Mouse (Mus musculus): Measurements from ENCODE around the gene Fmo5. TPM values are rescaled to one million over a fixed set of nuclear protein-coding genes. Genes with fewer than 3 reads are reported as not detected.
A peak's percentile ranks its signal among the peaks of the same experiment; 100 is the strongest.

Fmo5 gene
- polyA plus RNA-seq, 1 experiment from 2014 or later, result 1.9 TPM

DNA sequence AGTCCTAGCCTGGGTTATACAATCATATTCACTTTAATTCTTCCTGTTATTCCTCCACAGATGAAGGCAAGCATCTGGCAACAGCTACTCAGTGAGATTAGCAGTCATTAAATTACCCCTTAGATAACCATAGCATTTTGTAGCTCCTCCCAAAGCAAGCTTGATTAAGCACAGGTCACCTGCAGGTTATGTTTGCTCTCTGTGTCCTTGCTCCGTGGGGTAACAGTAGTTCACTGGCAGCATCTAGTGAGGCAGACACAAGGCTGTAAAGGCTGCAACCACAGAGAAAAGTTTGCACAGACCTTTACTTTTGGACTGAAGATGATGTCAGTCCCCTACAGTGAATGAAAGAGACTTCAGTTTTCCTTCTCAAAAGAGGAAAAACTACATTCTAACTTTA lies 13.4 kb upstream of the Fmo5 start:
- H3K9me3 ChIP-seq, result no peaks in the 10 kb centered on the region
- H3K27me3 ChIP-seq (ENCODE audit: insufficient read depth, poor library complexity, severe bottlenecking), result no peaks in the 10 kb centered on the region
- no peaks in the 10 kb centered on the region for H3K4me1 ChIP-seq
- no peak overlapping the region for H3K4me3 ChIP-seq
- WGBS, result 33% methylated on average over 1 of the region's 1 CpGs
- no peak overlapping the region for H3K27ac ChIP-seq
- peak; percentile 28 for DNase-seq (ENCODE audit: low spot score)
- H3K36me3 ChIP-seq, result no peaks in the 10 kb centered on the region

DNA sequence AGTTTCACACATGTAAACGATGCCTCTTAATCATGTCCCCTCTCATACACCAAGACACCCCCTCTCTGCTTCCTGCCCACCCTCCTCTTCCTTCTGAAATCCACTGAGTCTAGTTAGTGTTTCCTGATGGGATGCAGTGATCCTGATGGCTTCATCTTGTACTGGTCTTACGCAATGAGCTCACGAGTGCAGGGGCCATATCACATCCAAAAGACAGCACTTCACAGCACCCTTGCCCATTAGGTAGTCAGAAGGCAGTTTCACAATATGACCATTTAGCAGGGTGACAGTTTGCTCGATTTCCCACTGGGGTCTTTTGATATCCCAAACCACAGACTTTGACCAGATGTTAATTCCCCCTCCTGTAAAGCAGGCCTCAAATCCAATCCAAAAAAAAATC lies 12.7 kb upstream of the Fmo5 start:
- 79% methylated on average over 4 of the region's 4 CpGs for WGBS
- Histone ChIP-seq H3K4me3 (no peak overlapping the region), H3K27me3 (ENCODE audit: insufficient read depth, poor library complexity, severe bottlenecking) (no peaks in the 10 kb centered on the region), H3K27ac (no peak overlapping the region), H3K36me3 (no peaks in the 10 kb centered on the region), H3K9me3 (no peaks in the 10 kb centered on the region), H3K4me1 (no peaks in the 10 kb centered on the region)
- DNase-seq (ENCODE audit: low spot score), result peak; percentile 47

DNA sequence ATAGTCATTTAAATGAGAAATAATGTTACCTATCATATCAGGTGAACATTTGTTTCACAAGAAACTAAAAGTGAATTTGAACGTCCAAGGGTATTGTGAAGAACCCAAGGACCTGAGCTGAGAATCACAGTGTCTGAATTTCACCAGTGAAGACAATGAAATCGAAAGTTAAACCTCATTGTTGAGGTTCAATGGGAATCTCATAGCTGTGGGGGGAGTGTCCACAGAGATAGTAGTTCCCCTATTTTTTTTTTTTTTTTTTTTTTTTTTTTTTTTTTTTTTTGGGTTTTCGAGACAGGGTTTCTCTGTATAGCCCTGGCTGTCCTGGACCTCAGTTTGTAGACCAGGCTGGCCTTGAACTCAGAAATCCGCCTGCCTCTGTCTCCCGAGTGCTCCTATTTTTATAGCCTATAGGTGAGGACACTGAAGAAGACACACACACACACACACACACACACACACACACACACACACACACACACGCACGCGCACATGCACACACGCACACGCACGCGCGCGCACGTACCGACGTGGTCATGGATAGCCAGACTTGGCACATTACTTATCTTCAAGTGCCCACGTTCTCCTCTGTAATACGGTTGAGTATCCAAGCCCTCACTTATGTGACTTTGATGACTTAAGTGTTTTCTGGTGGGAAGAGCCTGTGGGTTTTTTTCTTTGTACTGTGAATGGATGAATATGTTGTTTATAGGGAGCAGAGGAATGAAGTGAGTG lies 11.3 kb upstream of the Fmo5 start:
- H3K4me1 ChIP-seq, result no peaks in the 10 kb centered on the region
- H3K4me3 ChIP-seq, result no peak overlapping the region
- no peaks in the 10 kb centered on the region for H3K36me3 ChIP-seq
- 90% methylated on average over 18 of the region's 19 CpGs for WGBS
- DNase-seq (ENCODE audit: low spot score), result no peak
- H3K27ac ChIP-seq, result no peak overlapping the region
- no peaks in the 10 kb centered on the region for H3K9me3 ChIP-seq
- H3K27me3 ChIP-seq (ENCODE audit: insufficient read depth, poor library complexity, severe bottlenecking), result no peaks in the 10 kb centered on the region

DNA sequence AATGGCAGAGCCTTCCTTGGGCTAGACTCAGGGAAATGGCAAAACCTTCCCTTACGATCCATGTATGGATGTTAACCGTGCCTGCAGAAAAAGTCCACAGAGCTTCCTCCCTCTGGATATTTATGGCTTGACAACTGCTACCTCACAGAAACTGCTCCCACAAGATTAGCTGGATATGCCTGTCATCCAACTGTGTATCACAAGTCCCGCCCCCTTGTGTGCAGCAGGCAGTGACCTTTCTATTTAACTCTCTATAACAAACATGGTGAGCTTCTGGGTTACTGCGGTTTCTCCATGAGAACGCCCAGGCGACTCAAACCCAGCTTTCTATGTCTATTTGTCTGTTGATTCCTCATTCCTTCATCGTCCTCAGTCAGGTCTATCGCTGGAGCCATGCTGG lies 10.7 kb upstream of the Fmo5 start:
- 81% methylated on average over 8 of the region's 8 CpGs for WGBS
- no peaks in the 10 kb centered on the region for H3K36me3 ChIP-seq
- H3K4me1 ChIP-seq, result no peaks in the 10 kb centered on the region
- no peaks in the 10 kb centered on the region for H3K9me3 ChIP-seq
- H3K27ac ChIP-seq, result no peak overlapping the region
- H3K27me3 ChIP-seq (ENCODE audit: insufficient read depth, poor library complexity, severe bottlenecking), result no peaks in the 10 kb centered on the region
- H3K4me3 ChIP-seq, result no peak overlapping the region
- no peak for DNase-seq (ENCODE audit: low spot score)

DNA sequence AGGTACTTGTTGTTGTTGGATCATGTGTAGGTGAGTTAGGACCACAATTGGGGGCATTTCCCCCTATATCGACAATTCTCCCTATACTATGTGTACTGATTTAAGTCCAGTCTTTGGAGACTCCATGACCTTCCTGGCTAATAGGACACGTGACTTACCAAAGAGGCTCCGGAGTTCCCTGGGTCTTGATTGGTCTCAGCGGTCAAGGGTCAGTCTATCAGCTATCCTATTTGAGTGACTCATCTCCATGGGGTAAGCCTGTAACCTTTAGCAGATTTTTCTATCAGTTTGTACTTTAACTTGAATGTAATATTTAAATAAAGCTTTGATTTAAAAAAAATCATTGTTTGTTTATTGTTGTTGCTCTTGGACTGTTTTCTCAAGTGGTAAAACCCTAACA lies 7.9 kb upstream of the Fmo5 start:
- Histone ChIP-seq H3K4me3 (no peak overlapping the region), H3K4me1 (no peaks in the 10 kb centered on the region), H3K27me3 (ENCODE audit: insufficient read depth, poor library complexity, severe bottlenecking) (no peaks in the 10 kb centered on the region), H3K9me3 (no peaks in the 10 kb centered on the region), H3K27ac (no peak overlapping the region), H3K36me3 (no peaks in the 10 kb centered on the region)
- 86% methylated on average over 4 of the region's 4 CpGs for WGBS
- no peak for DNase-seq (ENCODE audit: low spot score)

DNA sequence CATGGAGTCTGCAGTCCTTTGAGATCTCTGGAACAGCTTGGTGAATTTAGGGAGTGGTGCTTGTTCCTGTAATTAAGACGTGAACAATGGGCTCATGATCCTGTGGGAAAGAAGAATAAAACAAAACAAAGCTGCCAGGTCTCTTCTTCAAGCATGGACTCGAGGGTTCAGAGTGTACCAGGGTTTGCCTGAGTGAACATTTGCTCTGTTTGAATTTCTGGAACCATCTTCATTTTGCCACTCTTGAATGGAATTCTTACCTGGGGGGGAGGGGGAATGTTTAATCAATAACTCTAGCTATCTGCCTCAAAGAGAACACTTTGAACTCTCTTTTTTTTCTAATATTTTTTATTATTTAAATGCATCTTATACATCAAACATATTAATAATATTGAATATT lies 4.0 kb upstream of the Fmo5 start:
- no peak for DNase-seq (ENCODE audit: low spot score)
- Histone ChIP-seq H3K4me1 (peaks cover 11% of the 10 kb centered on the region; the same call in 1 of the 2 replicates), H3K4me3 (no peak overlapping the region), H3K27ac (no peak overlapping the region), H3K9me3 (no peaks in the 10 kb centered on the region), H3K36me3 (no peaks in the 10 kb centered on the region), H3K27me3 (ENCODE audit: insufficient read depth, poor library complexity, severe bottlenecking) (no peaks in the 10 kb centered on the region)
- WGBS, result 54% methylated on average over 2 of the region's 2 CpGs

DNA sequence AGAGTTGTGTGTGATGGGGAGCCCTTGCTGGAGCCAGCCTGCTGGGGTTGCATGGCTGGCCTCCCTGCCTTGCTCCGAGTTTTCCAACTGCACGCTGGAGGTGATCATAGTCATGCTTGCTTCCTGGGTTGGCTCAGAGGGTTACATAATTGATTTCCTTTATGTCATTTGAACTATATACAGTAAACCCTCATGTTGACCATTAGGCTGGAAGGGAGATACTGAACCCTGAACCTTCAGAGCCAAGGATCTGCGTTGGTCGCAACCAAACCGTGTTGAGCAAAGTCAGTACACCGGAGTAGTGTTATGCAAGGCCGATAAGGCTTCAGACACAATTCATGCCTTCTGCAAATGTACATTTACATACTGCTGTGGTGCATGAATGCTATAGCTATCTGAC lies 711 bp upstream of the Fmo5 start:
- 71% methylated on average over 7 of the region's 7 CpGs for WGBS

DNA sequence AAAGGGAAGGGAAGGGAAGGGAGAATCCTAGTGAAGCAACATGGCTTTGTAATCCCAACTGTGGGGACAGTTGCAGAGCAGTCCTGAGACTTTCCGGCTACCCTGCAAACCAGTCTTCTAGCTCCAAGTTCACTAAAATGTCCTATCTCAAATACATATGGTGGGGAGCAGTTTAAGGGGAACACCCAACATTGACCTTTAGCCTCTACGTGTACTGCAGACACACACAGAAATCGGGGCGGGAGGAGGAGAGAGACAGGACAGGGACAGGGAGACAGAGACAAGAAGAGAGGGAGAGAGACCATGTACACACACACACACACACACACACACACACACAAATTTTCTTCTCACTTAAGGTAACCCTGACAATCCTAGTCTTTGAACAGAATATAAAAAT lies 1.3 kb downstream of the Fmo5 start:
- H3K36me3 ChIP-seq, result no peaks in the 10 kb centered on the region
- no peak overlapping the region for H3K4me3 ChIP-seq
- peaks cover 11% of the 10 kb centered on the region; the same call in 1 of the 2 replicates for H3K4me1 ChIP-seq
- H3K27me3 ChIP-seq (ENCODE audit: insufficient read depth, poor library complexity, severe bottlenecking), result no peaks in the 10 kb centered on the region
- no peaks in the 10 kb centered on the region for H3K9me3 ChIP-seq
- WGBS, result 81% methylated on average over 4 of the region's 4 CpGs
- no peak overlapping the region for H3K27ac ChIP-seq
- no peak for DNase-seq (ENCODE audit: low spot score)

More for the DNA sequence above, 711 bp upstream of the Fmo5 start:
- H3K27me3 ChIP-seq (ENCODE audit: insufficient read depth, poor library complexity, severe bottlenecking), result no peaks in the 10 kb centered on the region
- H3K36me3 ChIP-seq, result no peaks in the 10 kb centered on the region
- H3K4me3 ChIP-seq, result peak overlapping the region; percentile 66
- no peak for DNase-seq (ENCODE audit: low spot score)
- peaks cover 11% of the 10 kb centered on the region; the same call in 1 of the 2 replicates for H3K4me1 ChIP-seq
- H3K9me3 ChIP-seq, result no peaks in the 10 kb centered on the region
- H3K27ac ChIP-seq, result peak overlapping the region; percentile 60; the same call in 1 of the 2 replicates

DNA sequence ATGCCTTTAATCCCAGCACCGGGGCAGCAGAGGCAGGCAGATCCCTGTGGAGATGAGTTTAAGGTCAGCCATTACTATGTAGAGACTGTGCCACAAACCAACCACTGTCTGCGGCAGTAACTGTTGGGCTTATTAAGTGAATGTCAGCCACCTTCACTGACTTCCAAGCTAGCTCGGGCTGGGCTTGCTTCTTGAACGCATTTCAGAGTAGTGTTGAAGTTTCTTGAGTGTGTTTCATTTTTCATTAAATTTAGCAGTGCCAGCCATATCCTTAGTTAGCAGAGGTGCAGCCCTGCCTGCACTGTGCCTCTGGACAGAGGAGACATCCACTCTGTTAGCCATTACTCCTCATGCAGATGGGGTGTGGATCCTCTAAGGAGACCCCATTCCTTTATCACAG lies 2.1 kb downstream of the Fmo5 start:
- no peaks in the 10 kb centered on the region for H3K9me3 ChIP-seq
- H3K27ac ChIP-seq, result no peak overlapping the region
- no peaks in the 10 kb centered on the region for H3K36me3 ChIP-seq
- no peak overlapping the region for H3K4me3 ChIP-seq
- no peak for DNase-seq (ENCODE audit: low spot score)
- peaks cover 11% of the 10 kb centered on the region; the same call in 1 of the 2 replicates for H3K4me1 ChIP-seq
- no peaks in the 10 kb centered on the region for H3K27me3 ChIP-seq (ENCODE audit: insufficient read depth, poor library complexity, severe bottlenecking)
- WGBS, result 89% methylated on average over 4 of the region's 4 CpGs

DNA sequence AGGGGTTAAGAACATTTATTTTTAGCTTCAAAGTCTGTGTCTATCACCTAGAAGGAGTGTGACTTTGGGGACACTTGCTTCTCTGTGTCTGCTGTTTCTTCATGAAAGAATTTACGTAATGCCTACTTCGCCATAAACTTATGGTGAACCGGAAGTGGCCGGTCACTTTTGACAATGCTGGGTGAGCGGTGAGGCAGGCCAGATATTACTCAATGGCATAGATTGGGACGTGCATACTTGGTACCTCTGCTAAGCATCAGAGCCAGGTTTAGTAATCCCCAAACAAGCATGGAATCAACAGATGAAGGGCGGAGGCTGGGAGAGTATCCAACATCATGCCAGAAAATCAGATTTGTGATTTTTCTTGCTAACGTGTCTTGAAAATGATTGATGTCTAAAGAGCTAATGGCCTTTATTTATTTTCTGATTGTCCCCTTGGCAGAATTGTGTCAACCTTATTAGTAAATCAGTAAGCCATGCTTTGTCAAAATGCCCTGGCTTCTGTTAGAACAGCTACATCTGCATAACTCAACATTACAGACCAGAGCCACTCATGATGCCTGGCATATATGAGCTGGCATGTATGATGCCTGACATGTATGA lies 2.8 kb downstream of the Fmo5 start:
- Histone ChIP-seq H3K36me3 (no peaks in the 10 kb centered on the region), H3K27me3 (ENCODE audit: insufficient read depth, poor library complexity, severe bottlenecking) (no peaks in the 10 kb centered on the region), H3K27ac (no peak overlapping the region), H3K4me1 (peaks cover 11% of the 10 kb centered on the region; the same call in 1 of the 2 replicates), H3K9me3 (no peaks in the 10 kb centered on the region), H3K4me3 (no peak overlapping the region)
- WGBS, result 79% methylated on average over 8 of the region's 8 CpGs
- DNase-seq (ENCODE audit: low spot score), result no peak

DNA sequence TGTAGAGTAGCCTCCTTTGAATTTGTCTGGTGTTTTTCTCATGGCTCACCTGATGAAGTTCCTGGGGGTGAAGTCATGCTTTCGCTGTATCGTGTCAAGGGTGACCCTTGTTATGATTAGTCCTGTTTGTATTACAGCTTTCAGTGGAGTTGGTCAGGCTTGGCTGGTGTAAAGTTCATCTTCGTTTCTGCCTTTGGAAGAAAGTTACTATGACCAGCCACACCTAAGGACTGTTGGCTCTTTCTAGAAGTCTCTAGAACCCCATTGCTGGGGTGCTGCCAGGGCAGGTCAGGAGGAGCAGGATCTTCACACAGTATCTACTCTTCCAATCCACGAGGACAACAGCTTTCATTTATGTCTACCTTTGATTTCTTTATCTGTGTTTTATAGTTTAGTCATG lies 4.9 kb downstream of the Fmo5 start:
- no peak for DNase-seq (ENCODE audit: low spot score)
- Histone ChIP-seq H3K36me3 (no peaks in the 10 kb centered on the region), H3K27ac (no peak overlapping the region), H3K4me3 (no peak overlapping the region), H3K4me1 (peaks cover 7% of the 10 kb centered on the region; the same call in 1 of the 2 replicates), H3K9me3 (no peaks in the 10 kb centered on the region), H3K27me3 (ENCODE audit: insufficient read depth, poor library complexity, severe bottlenecking) (no peaks in the 10 kb centered on the region)
- 78% methylated on average over 4 of the region's 4 CpGs for WGBS

DNA sequence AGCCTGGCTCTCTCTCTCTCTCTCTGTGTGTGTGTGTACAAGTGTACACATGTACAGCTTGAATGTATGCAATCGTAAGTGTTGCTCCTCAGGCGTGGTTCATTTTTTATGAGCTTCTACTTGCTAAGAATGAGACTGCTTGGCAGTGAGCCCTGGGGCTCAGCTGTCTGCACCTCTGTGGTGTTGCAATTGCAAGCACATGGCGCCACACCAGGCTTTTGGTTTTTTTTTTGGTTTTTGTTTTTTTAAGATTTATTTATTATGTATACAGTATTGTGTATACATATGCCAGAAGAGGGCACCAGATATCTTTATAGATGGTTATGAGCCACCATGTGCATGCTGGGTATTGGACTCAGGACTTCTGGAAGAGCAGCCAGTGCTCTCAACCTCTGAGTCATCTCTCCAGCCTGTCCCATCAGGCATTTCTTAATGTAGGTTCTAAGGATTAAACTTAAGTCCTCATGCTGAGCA lies 5.7 kb downstream of the Fmo5 start:
- DNase-seq (ENCODE audit: low spot score), result no peak
- no peak overlapping the region for H3K4me3 ChIP-seq
- no peaks in the 10 kb centered on the region for H3K36me3 ChIP-seq
- no peak overlapping the region for H3K27ac ChIP-seq
- H3K4me1 ChIP-seq, result no peaks in the 10 kb centered on the region
- no peaks in the 10 kb centered on the region for H3K27me3 ChIP-seq (ENCODE audit: insufficient read depth, poor library complexity, severe bottlenecking)
- WGBS, result 82% methylated on average over 3 of the region's 3 CpGs
- H3K9me3 ChIP-seq, result no peaks in the 10 kb centered on the region

DNA sequence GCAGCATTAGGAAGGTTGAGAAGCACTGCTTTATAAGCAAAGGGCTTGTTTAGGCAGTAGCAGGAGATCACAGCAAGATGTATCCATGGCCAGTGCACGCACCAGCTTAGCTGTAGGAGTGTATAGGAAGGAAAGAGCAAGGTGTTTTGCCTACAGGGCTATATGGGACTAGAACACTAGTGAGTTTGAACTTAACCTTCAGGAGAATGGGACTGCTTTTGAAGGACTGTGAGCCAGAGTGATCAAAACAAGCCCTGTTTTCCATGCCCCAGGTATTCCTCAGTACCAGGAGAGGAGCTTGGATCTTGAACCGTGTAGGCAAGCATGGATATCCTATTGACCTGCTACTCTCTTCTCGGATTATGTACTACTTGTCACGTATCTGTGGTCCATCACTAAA lies 12.8 kb downstream of the Fmo5 start:
- no peaks in the 10 kb centered on the region for H3K9me3 ChIP-seq
- 93% methylated on average over 4 of the region's 4 CpGs for WGBS
- H3K27me3 ChIP-seq (ENCODE audit: insufficient read depth, poor library complexity, severe bottlenecking), result no peaks in the 10 kb centered on the region
- no peaks in the 10 kb centered on the region for H3K4me1 ChIP-seq
- no peak overlapping the region for H3K27ac ChIP-seq
- H3K36me3 ChIP-seq, result no peaks in the 10 kb centered on the region
- H3K4me3 ChIP-seq, result no peak overlapping the region
- DNase-seq (ENCODE audit: low spot score), result no peak
